Mouse (Mus musculus) limb, embryonic 13.5 days (tissue): ENCODE measurements at regions not wholly inside any gene's neighbourhood (a gene's known extent, or its start where the extent isn't known, plus 50 kb on each side); places are given as distances from the start of the nearest gene placed in this dataset.

Source experiments
- ATAC-seq: fragments of 200-750 bp; cut with Nextera tagmentation; 2 replicates; pipeline ENCODE4 v1.8.0; 2017; ENCODE audit warnings: low read depth, moderate number of reproducible peaks, moderate TSS enrichment; ENCODE audit not compliant: low FRiP score
- H3K27ac ChIP-seq: fragments of 300-500 bp; sonication (generic); 2 replicates; pipeline ENCODE4 v1.5.1; 2015; ENCODE audit warnings: inconsistent platforms, mild to moderate bottlenecking, moderate library complexity
- H3K27me3 ChIP-seq: fragments of 300-500 bp; sonication (generic); 2 replicates; pipeline ENCODE4 v1.6.1; 2015; ENCODE audit warnings: mild to moderate bottlenecking, inconsistent platforms
- H3K36me3 ChIP-seq: fragments of 300-500 bp; sonication (generic); 2 replicates; pipeline ENCODE4 v1.6.1; 2015; ENCODE audit warnings: inconsistent platforms, mild to moderate bottlenecking, moderate library complexity
- H3K4me1 ChIP-seq: fragments of 300-500 bp; sonication (generic); 2 replicates; pipeline ENCODE4 v1.6.1; 2015; ENCODE audit warnings: inconsistent platforms
- H3K4me2 ChIP-seq: fragments of 300-500 bp; sonication (generic); replicated peaks from 2 replicates; pipeline ENCODE4 v1.6.1; 2015; ENCODE audit warnings: inconsistent platforms, mild to moderate bottlenecking, moderate library complexity
- H3K4me3 ChIP-seq: fragments of 300-500 bp; sonication (generic); 2 replicates; pipeline ENCODE4 v1.5.1; 2015; ENCODE audit warnings: moderate library complexity, mild to moderate bottlenecking, inconsistent platforms
- H3K9ac ChIP-seq: fragments of 300-500 bp; sonication (generic); 2 replicates; pipeline ENCODE4 v1.6.1; 2015; ENCODE audit warnings: mild to moderate bottlenecking, inconsistent platforms
- H3K9me3 ChIP-seq: fragments of 300-500 bp; sonication (generic); 2 replicates; pipeline ENCODE4 v1.6.1; 2016; ENCODE audit warnings: inconsistent platforms
- WGBS: fragments of 180-500 bp; shearing (Covaris S2); methylation state at CpG from one replicate; pipeline ENCODE4 v1.1.7; 2015; 5-methylcytosine and 5-hydroxymethylcytosine counted together

DNA sequence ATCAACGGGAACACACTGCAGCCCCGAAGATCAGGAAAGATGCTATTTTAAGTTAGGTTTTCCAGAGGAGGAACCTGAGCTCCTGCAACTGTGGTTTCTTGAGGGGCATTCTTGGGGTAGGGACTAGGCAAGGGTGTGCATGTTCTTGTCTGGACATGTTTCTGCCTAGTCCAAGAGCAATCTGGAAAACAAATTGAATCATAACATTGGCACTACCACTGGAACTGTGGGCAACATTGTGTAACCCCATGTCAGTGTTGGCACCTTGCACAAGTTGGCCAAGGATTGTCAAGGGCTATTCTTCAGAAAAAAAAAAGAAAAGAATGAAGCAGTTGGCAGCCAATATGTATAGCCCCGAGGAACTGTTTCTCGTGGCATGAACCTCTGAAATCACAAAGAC lies 80.3 kb upstream of the Fam49a start:
- Histone ChIP-seq H3K27me3 (no peaks in the 10 kb centered on the region), H3K4me2 (no peak overlapping the region), H3K36me3 (no peaks in the 10 kb centered on the region), H3K4me3 (no peak overlapping the region), H3K27ac (no peak overlapping the region), H3K9me3 (no peaks in the 10 kb centered on the region), H3K9ac (no peak overlapping the region), H3K4me1 (peaks cover 10% of the 10 kb centered on the region)
- 91% methylated on average over 4 of the region's 4 CpGs for WGBS
- ATAC-seq = no peak

DNA sequence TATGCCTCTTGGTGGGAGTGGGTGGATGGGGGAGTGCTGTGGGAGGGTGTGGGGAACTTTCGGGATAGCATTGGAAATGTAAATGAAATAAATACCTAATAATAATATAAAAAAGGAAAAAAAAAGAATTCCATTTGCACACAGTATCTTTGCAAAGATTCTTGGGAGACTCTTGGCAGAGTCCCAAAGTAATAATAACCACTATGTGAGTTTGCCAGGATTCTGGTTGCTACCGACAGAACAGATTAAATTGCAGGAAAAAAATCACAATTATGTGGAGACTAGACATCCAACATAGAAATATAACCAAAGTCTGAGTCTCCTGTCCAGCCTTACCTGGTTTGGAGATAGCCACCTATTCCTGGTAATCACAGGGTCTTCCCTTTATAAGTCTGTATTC lies 75.6 kb upstream of the Fam49a start:
- no peaks in the 10 kb centered on the region for H3K36me3 ChIP-seq
- no peaks in the 10 kb centered on the region for H3K9me3 ChIP-seq
- H3K27ac ChIP-seq = no peak overlapping the region
- no peaks in the 10 kb centered on the region for H3K27me3 ChIP-seq
- 65% methylated on average over 2 of the region's 2 CpGs for WGBS
- H3K4me3 ChIP-seq = no peak overlapping the region
- no peak for ATAC-seq
- no peak overlapping the region for H3K4me2 ChIP-seq
- H3K9ac ChIP-seq = no peak overlapping the region
- H3K4me1 ChIP-seq = no peaks in the 10 kb centered on the region

DNA sequence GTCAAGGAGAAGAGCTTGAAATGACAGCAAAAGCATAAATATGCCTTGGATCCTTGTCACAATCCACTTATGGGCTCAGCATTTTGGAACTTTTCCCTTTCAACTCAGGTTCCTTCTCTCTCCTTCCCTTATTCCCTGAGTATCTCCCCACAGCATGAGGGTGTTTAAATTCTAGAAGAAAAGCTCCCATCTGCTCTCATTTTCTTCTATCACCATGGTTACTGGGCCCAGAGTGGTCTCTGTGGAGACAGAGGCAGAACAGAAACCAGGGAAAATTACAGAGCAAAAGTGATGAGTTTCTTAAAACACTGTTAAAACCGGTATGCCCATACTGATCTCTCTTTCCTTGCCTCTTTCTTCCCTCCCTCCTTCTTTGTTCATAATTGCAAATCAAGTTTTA lies 66.9 kb upstream of the Fam49a start:
- no peak overlapping the region for H3K4me3 ChIP-seq
- H3K9ac ChIP-seq = no peak overlapping the region
- no peak overlapping the region for H3K4me2 ChIP-seq
- no peaks in the 10 kb centered on the region for H3K36me3 ChIP-seq
- no peaks in the 10 kb centered on the region for H3K9me3 ChIP-seq
- H3K27me3 ChIP-seq = no peaks in the 10 kb centered on the region
- no peak overlapping the region for H3K27ac ChIP-seq
- ATAC-seq = no peak
- 82% methylated on average over 1 of the region's 1 CpGs for WGBS
- no peaks in the 10 kb centered on the region for H3K4me1 ChIP-seq

DNA sequence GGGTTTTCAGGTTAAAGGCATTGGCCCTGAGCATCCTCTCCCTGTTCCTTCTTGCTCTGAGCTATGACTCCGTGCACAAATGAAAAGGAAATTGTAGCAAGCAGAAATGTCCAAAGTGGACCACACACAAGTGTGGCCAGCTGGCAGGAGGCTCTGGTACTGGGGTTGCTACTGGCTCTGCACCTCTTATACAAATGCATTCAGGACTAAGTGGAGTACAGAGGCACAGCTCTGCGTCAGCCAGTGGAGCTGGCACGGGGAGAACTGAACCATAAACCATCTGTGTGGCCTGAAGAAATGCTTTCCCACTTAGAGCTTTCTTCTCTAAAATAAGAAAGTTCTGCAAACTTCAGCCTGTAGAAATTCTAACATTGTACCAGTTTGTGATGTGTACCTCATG lies 65.3 kb upstream of the Fam49a start:
- Histone ChIP-seq H3K27ac (no peak overlapping the region), H3K4me3 (no peak overlapping the region), H3K4me2 (no peak overlapping the region), H3K9me3 (no peaks in the 10 kb centered on the region), H3K27me3 (no peaks in the 10 kb centered on the region), H3K9ac (no peak overlapping the region), H3K36me3 (no peaks in the 10 kb centered on the region), H3K4me1 (no peaks in the 10 kb centered on the region)
- WGBS = 68% methylated on average over 3 of the region's 3 CpGs
- ATAC-seq = no peak

DNA sequence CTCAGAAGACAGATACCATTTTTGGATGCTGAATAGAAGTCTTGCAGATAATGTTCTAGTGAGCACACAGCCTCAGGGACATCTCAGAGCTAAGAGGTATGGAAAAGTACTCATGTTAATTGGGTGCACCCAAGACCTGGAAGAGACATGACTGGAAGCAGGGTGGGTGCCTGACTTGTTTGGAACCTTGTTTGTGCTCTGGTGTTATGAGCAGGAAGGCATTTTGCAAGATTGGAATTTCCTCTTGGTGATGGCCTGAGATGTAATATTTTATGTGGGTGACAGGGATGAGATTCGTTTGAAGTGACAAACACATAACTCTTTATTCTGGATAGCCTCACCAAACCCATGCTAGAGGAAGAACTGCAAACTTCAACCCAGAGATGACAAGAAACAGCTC lies 53.7 kb upstream of the Fam49a start:
- H3K9me3 ChIP-seq = no peaks in the 10 kb centered on the region
- no peaks in the 10 kb centered on the region for H3K4me1 ChIP-seq
- H3K4me3 ChIP-seq = no peak overlapping the region
- H3K27me3 ChIP-seq = no peaks in the 10 kb centered on the region
- H3K27ac ChIP-seq = no peak overlapping the region
- H3K9ac ChIP-seq = no peak overlapping the region
- no peaks in the 10 kb centered on the region for H3K36me3 ChIP-seq
- 38% methylated on average over 1 of the region's 1 CpGs for WGBS
- no peak overlapping the region for H3K4me2 ChIP-seq
- no peak for ATAC-seq
